Mouse (Mus musculus) regulatory T cell (primary cell): Measurements from ENCODE around the gene Mief2.

Experiments used
- in situ Hi-C: fragments of 300-600 bp; cut with MboI, MseI; formaldehyde crosslinking; loops from one replicate; pipeline ENCODE4 v1.15.1; 2025; ENCODE audit warnings: high pct_unique_total_duplicates

Gene Mief2

GRCm38 (mm10) chr11:60715833-60716232 lies 12.4 kb upstream of the Mief2 start:
- in situ Hi-C loops: no loop called here

- in situ Hi-C loops: no loop called here
These were observed 8.9 kb upstream of the Mief2 start for GRCm38 (mm10) chr11:60719263-60719662.

DNA sequence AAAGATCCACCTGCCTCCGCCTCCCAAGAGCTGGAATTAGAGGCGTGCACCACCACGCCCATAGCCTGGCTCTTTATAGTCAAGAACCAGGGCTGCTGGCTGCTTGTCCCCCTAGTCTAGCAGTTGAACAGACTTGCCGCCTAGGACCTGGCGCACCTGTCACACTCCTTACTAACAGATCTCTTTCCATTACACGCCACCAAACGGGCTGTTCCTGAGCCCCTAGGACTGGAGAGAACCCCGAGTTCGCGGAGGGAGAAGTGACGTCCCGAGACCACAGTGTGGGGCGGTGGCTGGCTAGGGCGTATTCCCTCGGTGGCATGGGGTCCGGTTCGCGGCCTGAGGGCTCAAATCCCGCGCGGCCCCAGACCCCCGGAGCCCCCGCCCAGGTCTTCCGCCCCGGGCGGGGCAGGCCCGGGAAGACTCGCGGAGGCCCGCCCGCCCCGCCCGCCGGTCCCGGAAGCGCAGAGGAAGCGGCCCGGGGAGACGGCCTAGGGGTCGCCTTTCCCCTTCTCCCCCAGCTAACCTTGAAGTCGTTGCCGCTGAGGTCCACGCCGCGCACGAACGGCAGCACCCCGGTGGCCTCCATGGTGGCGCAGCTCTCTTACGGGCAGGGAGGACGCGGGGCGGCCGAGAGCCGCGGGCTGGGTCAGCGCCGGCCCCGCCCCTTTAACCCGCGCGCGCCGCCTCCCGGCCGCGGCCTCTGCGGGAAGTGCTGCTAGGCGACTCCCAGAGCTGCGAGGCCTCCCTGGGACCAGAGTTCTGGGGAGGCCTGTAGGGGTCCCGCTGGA lies 1.4 kb upstream of the Mief2 start, which contains the start of gene Flii:
Flii (minus strand) TSS at position 663 of the 791 bp plus-strand sequence.
- in situ Hi-C loops: no loop called here

GRCm38 (mm10) chr11:60727392-60728140 lies 632 bp upstream of the Mief2 start:
- in situ Hi-C loops: no loop called here

GRCm38 (mm10) chr11:60729217-60729641 lies 1.0 kb downstream of the Mief2 start:
- in situ Hi-C loops: no loop called here

GRCm38 (mm10) chr11:60730169-60730568 lies 2.0 kb downstream of the Mief2 start:
- in situ Hi-C loops: no loop called here

- in situ Hi-C loops: no loop called here
These were observed 3.1 kb downstream of the Mief2 start for GRCm38 (mm10) chr11:60731251-60731650.

DNA sequence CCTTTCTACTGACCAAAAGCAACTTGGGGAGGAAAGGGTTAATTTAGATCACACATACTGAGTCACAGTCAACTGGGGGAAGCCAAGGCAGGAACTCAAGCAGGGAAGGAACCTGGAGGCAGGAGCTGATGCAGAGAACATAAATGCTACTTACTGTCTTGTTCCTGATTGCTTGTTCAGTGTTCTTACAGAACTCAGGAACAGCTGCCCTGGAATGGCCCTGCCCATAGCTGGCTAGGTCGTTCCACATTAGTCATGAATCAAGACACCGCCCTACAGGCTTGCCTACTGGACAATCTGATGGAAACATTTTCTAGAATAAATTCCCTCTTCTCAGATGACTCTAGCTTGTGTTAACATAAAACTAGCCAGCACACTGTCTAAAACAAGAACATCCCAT lies 6.0 kb downstream of the Mief2 start:
- in situ Hi-C loops: no loop called here

DNA sequence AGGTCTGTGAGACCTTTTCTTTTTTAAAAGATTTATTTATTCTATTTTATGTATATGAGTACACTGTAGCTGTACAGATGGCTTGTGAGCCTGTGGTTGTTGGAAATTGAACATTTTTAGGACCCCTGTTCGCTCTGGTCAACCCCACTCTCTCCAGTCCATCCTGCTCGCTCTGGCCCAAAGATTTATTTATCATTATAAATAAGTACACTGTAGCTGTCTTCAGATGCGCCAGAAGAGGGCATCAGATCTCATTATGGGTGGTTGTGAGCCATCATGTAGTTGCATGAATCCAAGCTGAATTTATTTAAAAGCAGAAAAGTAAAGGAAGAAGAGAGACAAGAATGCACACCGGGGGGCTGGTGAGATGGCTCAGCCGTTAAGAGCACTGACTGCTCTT lies 7.0 kb downstream of the Mief2 start:
- in situ Hi-C loops: no loop called here

DNA sequence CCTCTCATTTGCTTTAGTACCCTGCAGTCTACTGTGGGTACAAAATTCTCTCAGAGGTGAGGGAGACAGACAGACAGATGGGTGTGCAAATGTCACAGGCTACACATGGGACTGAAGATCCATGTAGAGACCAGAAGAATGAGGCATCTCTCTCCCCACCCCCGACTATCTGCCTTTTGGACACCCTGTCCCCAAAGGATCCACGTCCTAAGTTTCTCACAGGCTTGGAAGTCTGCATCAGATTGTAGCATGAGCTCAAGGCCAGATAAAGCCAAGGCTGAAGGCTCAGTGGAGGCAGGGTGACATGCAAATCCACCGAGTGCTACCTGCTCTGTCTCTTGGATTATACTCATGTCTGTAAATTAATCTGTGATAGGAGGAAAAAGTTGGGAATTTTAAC lies 8.3 kb downstream of the Mief2 start:
- in situ Hi-C loops: no loop called here

- in situ Hi-C loops: no loop called here
These were observed 9.3 kb downstream of the Mief2 start for GRCm38 (mm10) chr11:60737450-60737849.

DNA sequence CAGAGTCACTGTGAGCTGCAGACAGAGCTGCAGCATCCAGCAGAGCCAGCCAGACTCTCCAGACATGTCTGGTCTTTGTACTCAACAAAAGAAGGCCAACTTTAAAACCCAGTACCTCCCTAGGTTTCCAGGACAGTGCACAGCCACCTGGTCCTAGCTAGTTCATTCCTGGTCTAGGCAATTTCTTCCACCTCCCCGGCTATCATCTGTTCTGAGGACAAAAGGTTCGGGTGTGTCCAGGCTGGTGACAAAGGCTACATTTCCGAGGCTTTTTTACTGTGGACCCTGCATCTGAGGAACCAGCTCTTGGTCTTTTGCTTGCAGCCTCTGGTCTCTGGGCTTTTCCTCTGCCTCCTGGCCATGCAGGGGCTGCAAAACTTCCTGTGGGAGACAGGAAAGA lies 12.1 kb downstream of the Mief2 start:
- in situ Hi-C loops: no loop called here

DNA sequence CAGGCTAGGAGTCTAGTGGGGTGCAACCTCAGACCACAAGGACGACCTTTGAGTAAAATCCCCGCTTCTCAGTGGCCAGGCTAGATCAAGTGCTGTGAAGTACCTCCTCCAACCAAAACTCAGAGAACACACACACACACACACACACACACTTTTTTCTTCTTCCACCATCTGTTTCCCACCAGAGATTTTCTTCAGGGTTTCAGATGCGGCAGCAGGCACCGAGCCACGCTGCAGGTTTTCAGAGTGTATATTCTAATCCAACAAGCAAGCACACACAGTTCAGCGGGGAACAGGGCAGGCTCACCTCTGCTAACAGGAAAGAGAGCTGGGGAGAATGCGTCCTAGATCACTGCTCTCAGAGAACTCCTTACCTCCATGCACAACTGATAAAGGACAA lies 27.4 kb downstream of the Mief2 start:
- in situ Hi-C loops: no loop called here

- in situ Hi-C loops: no loop called here
These were observed 33.5 kb downstream of the Mief2 start for GRCm38 (mm10) chr11:60761681-60762080.

DNA sequence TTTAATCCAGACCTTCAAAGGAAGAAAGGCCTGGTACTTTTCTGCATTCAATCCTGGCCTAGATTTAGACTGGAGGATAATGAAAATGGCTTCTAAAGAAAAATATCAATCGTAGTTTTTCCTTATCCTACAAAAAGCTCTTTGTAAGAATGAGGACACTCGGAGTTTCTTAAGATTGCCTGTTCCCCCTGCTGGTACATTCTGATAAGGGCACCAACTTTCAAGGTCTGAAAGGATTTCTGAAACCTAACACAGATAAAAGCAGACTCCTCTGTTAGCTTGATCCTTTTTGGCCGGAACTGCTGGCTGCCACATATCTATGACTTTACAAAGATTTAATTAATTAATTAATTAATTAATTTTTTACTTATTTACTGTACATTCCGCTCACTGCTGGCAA lies 38.8 kb downstream of the Mief2 start:
- in situ Hi-C loops: no loop called here

- in situ Hi-C loops: no loop called here
These were observed 41.1 kb downstream of the Mief2 start for GRCm38 (mm10) chr11:60769322-60769721.

DNA sequence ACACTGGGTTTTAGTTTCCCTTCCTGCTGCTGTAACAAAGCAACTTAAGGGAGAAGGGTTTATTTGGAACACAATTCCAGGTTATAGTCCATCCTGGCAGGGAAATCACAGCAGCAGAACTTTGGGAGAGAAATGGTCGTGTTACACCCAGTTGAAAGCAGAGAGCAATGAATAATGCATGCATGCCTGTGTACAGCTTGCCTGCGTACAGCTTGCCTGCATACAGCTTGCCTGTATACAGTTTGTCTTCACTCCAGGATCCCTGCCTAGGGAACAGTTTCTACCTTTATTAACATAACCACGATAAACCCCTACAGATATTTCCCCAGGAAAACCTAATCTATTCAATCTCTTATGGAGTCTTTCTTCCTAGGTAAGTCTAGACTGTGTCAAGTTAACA lies 42.6 kb downstream of the Mief2 start:
- in situ Hi-C loops: loop anchor here (10.0 kb wide), 1 partner anchor 1866 kb away; the partner anchor contains the start of gene Zfp39

- in situ Hi-C loops: loop anchor here (10.0 kb wide), 1 partner anchor 1867 kb away; the partner anchor contains the start of gene Zfp39
These were observed 44.0 kb downstream of the Mief2 start for GRCm38 (mm10) chr11:60772161-60772560.

- in situ Hi-C loops: loop anchor here (10.0 kb wide), 1 partner anchor 1869 kb away; the partner anchor contains the start of gene Zfp39
These were observed 46.0 kb downstream of the Mief2 start for GRCm38 (mm10) chr11:60774158-60774689.

DNA sequence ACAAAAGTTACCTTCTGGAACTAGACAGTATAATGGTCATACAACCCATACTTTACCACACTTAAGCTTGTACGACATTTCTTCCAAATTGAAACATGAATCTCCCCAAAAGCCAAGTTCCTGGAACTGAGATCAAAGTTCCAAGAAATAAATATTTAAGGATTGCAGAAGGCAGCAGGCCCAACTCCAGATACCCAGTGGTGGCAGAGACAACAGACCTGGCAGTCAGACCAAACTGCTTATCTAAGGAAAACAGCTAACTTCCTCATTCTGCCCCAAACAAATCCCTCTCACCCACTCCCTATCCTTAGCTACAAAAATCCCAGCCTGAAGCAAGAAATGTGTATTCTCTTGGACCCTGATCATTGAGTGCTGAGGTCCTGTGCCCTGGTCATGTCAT lies 46.6 kb downstream of the Mief2 start:
- in situ Hi-C loops: loop anchor here (5.0 to 10.0 kb wide), 2 partner anchors 78 to 1870 kb away; partner anchors contain the start of genes Llgl1 and Zfp39

- in situ Hi-C loops: loop anchor here (5.0 to 10.0 kb wide), 2 partner anchors 78 to 1871 kb away; partner anchors contain the start of genes Llgl1 and Zfp39
These were observed 47.4 kb downstream of the Mief2 start for GRCm38 (mm10) chr11:60775578-60775977.
